Mouse (Mus musculus) lung, postnatal 25 days (tissue): ENCODE data around the gene Klk12.

ENCODE experiments used
- DNase-seq: peaks from one replicate; pipeline ENCODE4 v3.0.0; 2022; ENCODE audit warnings: low spot score

Klk12 gene

GRCm38 (mm10) chr7:43768597-43768996 lies at the start of gene Klk12:
TSS of gene Klk12 (plus strand) at chr7:43768897.
- DNase-seq: no peak

GRCm38 (mm10) chr7:43747788-43748187 lies 20.9 kb upstream of the Klk12 start:
- peak; percentile 66 for DNase-seq

GRCm38 (mm10) chr7:43752806-43753205 lies 15.9 kb upstream of the Klk12 start:
- DNase-seq: no peak

GRCm38 (mm10) chr7:43766484-43766883 lies 2.2 kb upstream of the Klk12 start:
- DNase-seq: no peak

- DNase-seq: no peak
Measured at GRCm38 (mm10) chr7:43769636-43770035, 939 bp downstream of the Klk12 start.

GRCm38 (mm10) chr7:43770701-43771100 lies 2.0 kb downstream of the Klk12 start:
- DNase-seq: no peak

- no peak for DNase-seq
Measured at GRCm38 (mm10) chr7:43771916-43772315, 3.2 kb downstream of the Klk12 start.

GRCm38 (mm10) chr7:43772901-43773300 lies 4.2 kb downstream of the Klk12 start:
- DNase-seq: no peak

GRCm38 (mm10) chr7:43774364-43774763 lies 5.7 kb downstream of the Klk12 start, which contains the start of gene Klk11:
TSS of gene Klk11 (plus strand) at chr7:43774604.
- no peak for DNase-seq

- no peak for DNase-seq
Measured at GRCm38 (mm10) chr7:43774802-43775201, 6.1 kb downstream of the Klk12 start.

GRCm38 (mm10) chr7:43775311-43776057 lies 6.8 kb downstream of the Klk12 start:
- no peak for DNase-seq

GRCm38 (mm10) chr7:43776506-43776905 lies 7.8 kb downstream of the Klk12 start:
- no peak for DNase-seq

- no peak for DNase-seq
Measured at GRCm38 (mm10) chr7:43777423-43777822, 8.7 kb downstream of the Klk12 start.

- no peak for DNase-seq
Measured at GRCm38 (mm10) chr7:43778176-43778970, 9.7 kb downstream of the Klk12 start.

- no peak for DNase-seq
Measured at GRCm38 (mm10) chr7:43780241-43780640, 11.5 kb downstream of the Klk12 start.

GRCm38 (mm10) chr7:43780746-43781145 lies 12.0 kb downstream of the Klk12 start, which contains the start of gene Klk10:
TSS of gene Klk10 (plus strand) at chr7:43781035.
- DNase-seq: no peak

GRCm38 (mm10) chr7:43781541-43781940 lies 12.8 kb downstream of the Klk12 start:
- DNase-seq: no peak

GRCm38 (mm10) chr7:43782275-43783265 lies 13.9 kb downstream of the Klk12 start:
- peak; percentile 82 for DNase-seq

- DNase-seq: no peak
Measured at GRCm38 (mm10) chr7:43785286-43785685, 16.6 kb downstream of the Klk12 start.

- DNase-seq: no peak
Measured at GRCm38 (mm10) chr7:43788096-43788495, 19.4 kb downstream of the Klk12 start.

GRCm38 (mm10) chr7:43789295-43789694 lies 20.6 kb downstream of the Klk12 start:
- no peak for DNase-seq

GRCm38 (mm10) chr7:43791591-43791990 lies 22.9 kb downstream of the Klk12 start, which contains the start of gene Klk9:
TSS of gene Klk9 (plus strand) at chr7:43791891.
- DNase-seq: no peak
